25 mouse cellular contexts compared by ENCODE assay signal in genomic region chr17:48332524-48332923, GRCm38 (mm10). TPM values are rescaled to one million over a fixed set of nuclear protein-coding genes. Genes with fewer than 3 reads are reported as not detected.
DNase-seq lines count a peak whose midpoint lies in the region; ATAC-seq and TF ChIP-seq lines count a peak whose summit lies in the region.
"Had no signal": no experiment of that assay in that cellular context is flagged by ENCODE, and none has a peak within 500 bp of the region (broad histone marks: within the 10 kb centered on the region; RNA-seq: fewer than 3 reads in every experiment).

No protein-coding gene starts in this region.

- no peak overlapping the region for H3K27ac ChIP-seq in hindbrain, embryonic 13.5 days
- no peak overlapping the region for H3K27ac ChIP-seq in forebrain, embryonic 11.5 days (ENCODE audit: low read depth, low read length)
- H3K27ac ChIP-seq: forebrain, embryonic 10.5 days; heart, embryonic 15.5 days; hindbrain, embryonic 10.5 days; hindbrain, embryonic 14.5 days; hindbrain, postnatal 0 days; intestine, embryonic 15.5 days had no signal

- H3K27me3 ChIP-seq in Patski: peaks cover 3% of the 10 kb centered on the region
- no peaks in the 10 kb centered on the region for H3K27me3 ChIP-seq in hindbrain, embryonic 13.5 days
- H3K27me3 ChIP-seq in forebrain, embryonic 11.5 days (ENCODE audit: control insufficient read depth, insufficient read depth, low read length): no peaks in the 10 kb centered on the region
- H3K27me3 ChIP-seq: heart, embryonic 12.5 days; heart, embryonic 15.5 days; intestine, embryonic 15.5 days had no signal

- TF ChIP-seq CTCF in Patski (IDR thresholded peaks at IDR 0.05): no peak

- in situ Hi-C loops in Patski (cut with MboI; ENCODE audit: low pct_unique_long_range_greater_than_20kb): loop anchor here (25.0 kb wide), 1 partner anchor 220 kb away; no protein-coding TSS in a partner anchor

- CTCF ChIA-PET in Patski (lab: Charles Lee): interaction anchor here (3.2 kb wide), 1 partner anchor 58 kb away, joined by 11 read pairs; no protein-coding TSS in a partner anchor

- H3K4me1 ChIP-seq in hindbrain, embryonic 13.5 days (replicated peaks): no peaks in the 10 kb centered on the region
- H3K4me1 ChIP-seq in forebrain, embryonic 11.5 days (replicated peaks; ENCODE audit: control insufficient read depth, insufficient read depth, low read length): no peaks in the 10 kb centered on the region
- H3K4me1 ChIP-seq: forebrain, embryonic 10.5 days; heart, embryonic 15.5 days; hindbrain, embryonic 10.5 days; intestine, embryonic 15.5 days had no signal

- ATAC-seq in CD4-positive, CD25-positive, alpha-beta regulatory T cell, adult 4 months: no peak
- ATAC-seq in Patski: peak; percentile 51
- peak; percentile 28 for ATAC-seq in inflammation-experienced regulatory T-cells, adult 6 months
- ATAC-seq in hindbrain, embryonic 13.5 days (ENCODE audit: low FRiP score): no peak
- no peak for ATAC-seq in forebrain, embryonic 11.5 days (replicated peaks; ENCODE audit: low FRiP score)
- ATAC-seq: forebrain, embryonic 14.5 days; forebrain, postnatal 0 days; hindbrain, postnatal 0 days; intestine, embryonic 15.5 days had no signal

- no peak overlapping the region for H3K4me2 ChIP-seq in hindbrain, embryonic 13.5 days
- no peak overlapping the region for H3K4me2 ChIP-seq in forebrain, embryonic 11.5 days (ENCODE audit: low read depth, low read length, severe bottlenecking)
- H3K4me2 ChIP-seq: heart, embryonic 12.5 days; heart, embryonic 15.5 days; hindbrain, embryonic 14.5 days; intestine, embryonic 15.5 days had no signal

- DNase-seq in CD4-positive, CD25-positive, alpha-beta regulatory T cell, adult 2 months (ENCODE audit: low read depth, low spot score): peak; percentile 26
- DNase-seq in Patski (ENCODE audit: low read depth, low spot score): no peak
- DNase-seq in forebrain, embryonic 11.5 days (ENCODE audit: low spot score): no peak
- DNase-seq: adrenal gland, adult 2 months; adrenal gland, postnatal 14 days; cerebellum, adult 11 months; cerebellum, adult 2 months; cerebellum, postnatal 10 days; forebrain, postnatal 0 days; gastrocnemius, postnatal 25 days; heart, postnatal 10 days; heart, postnatal 36 days had no signal

- H3K36me3 ChIP-seq in hindbrain, embryonic 13.5 days: no peaks in the 10 kb centered on the region
- no peaks in the 10 kb centered on the region for H3K36me3 ChIP-seq in forebrain, embryonic 11.5 days (ENCODE audit: control insufficient read depth, insufficient read depth, low read length)
- H3K36me3 ChIP-seq: forebrain, embryonic 10.5 days; heart, embryonic 12.5 days; heart, embryonic 15.5 days; hindbrain, embryonic 10.5 days; intestine, embryonic 15.5 days had no signal

- H3K9me3 ChIP-seq in hindbrain, embryonic 13.5 days: no peaks in the 10 kb centered on the region
- no peaks in the 10 kb centered on the region for H3K9me3 ChIP-seq in forebrain, embryonic 11.5 days (ENCODE audit: control insufficient read depth, low read length)
- H3K9me3 ChIP-seq: forebrain, embryonic 10.5 days; heart, embryonic 12.5 days; heart, embryonic 15.5 days; hindbrain, embryonic 10.5 days; intestine, embryonic 15.5 days had no signal

- POLR2A ChIA-PET in Patski (lab: Charles Lee): no interaction called here

- no peak overlapping the region for H3K9ac ChIP-seq in hindbrain, embryonic 13.5 days
- H3K9ac ChIP-seq in forebrain, embryonic 11.5 days (ENCODE audit: low read length): no peak overlapping the region
- H3K9ac ChIP-seq: forebrain, postnatal 0 days; heart, embryonic 12.5 days; heart, embryonic 15.5 days; hindbrain, embryonic 14.5 days; intestine, embryonic 15.5 days had no signal

- H3K4me3 ChIP-seq in hindbrain, embryonic 13.5 days: no peak overlapping the region
- no peak overlapping the region for H3K4me3 ChIP-seq in forebrain, embryonic 11.5 days (ENCODE audit: low read depth, low read length)
- H3K4me3 ChIP-seq: forebrain, embryonic 10.5 days; heart, embryonic 12.5 days; heart, embryonic 15.5 days; hindbrain, embryonic 10.5 days; intestine, embryonic 15.5 days had no signal

- WGBS in hindbrain, embryonic 13.5 days: 91% methylated on average over 2 of the region's 2 CpGs
- WGBS in forebrain, embryonic 11.5 days: 91% methylated on average over 2 of the region's 2 CpGs

RNA-seq across cellular contexts. Expression of gene Trem2, which starts 13.7 kb away (rescaled TPM):
- polyA plus RNA-seq in CD4-positive, CD25-positive, alpha-beta regulatory T cell, adult 4 months (2017; shearing (Covaris generic)): not detected
- polyA plus RNA-seq in Patski (2021): 0.45 TPM
- polyA plus RNA-seq in inflammation-experienced regulatory T-cells, adult 6 months (2017; shearing (Covaris generic)): not detected
- polyA plus RNA-seq in hindbrain, embryonic 13.5 days (2015; fragmentation: Nextera tagmentation; extraction: Ambion mirVana): 4.8 and 5.9 TPM in 2 replicates
- polyA plus RNA-seq in forebrain, embryonic 11.5 days (2014; fragmentation: Nextera tagmentation; extraction: Ambion mirVana): 1.0 and 1.2 TPM in 2 replicates
- polyA plus RNA-seq: C2C12 had no signal

RNA-seq across cellular contexts. Expression of gene B430306N03Rik, which starts 16.6 kb away (rescaled TPM):
- 1 to 10 TPM; 1.8 to 2.5 TPM for polyA plus RNA-seq in CD4-positive, CD25-positive, alpha-beta regulatory T cell, adult 4 months (2017; shearing (Covaris generic))
- polyA plus RNA-seq in Patski (2021): 0.03 TPM
- 1 to 10 TPM in 2 of 3 experiments, not detected in 1; 2.8 to 5.6 TPM for polyA plus RNA-seq in inflammation-experienced regulatory T-cells, adult 6 months (2017; shearing (Covaris generic))
- 0.14 and 0.35 TPM in 2 replicates for polyA plus RNA-seq in hindbrain, embryonic 13.5 days (2015; fragmentation: Nextera tagmentation; extraction: Ambion mirVana)
- 0.25 TPM in 1 of 2 replicates, not detected in the other for polyA plus RNA-seq in forebrain, embryonic 11.5 days (2014; fragmentation: Nextera tagmentation; extraction: Ambion mirVana)
- polyA plus RNA-seq: C2C12; embryonic facial prominence, embryonic 11.5 days; forebrain, embryonic 14.5 days; hindbrain, postnatal 0 days had no signal

RNA-seq across cellular contexts. Expression of gene Treml1, which starts 27.2 kb away (rescaled TPM):
- not detected for polyA plus RNA-seq in CD4-positive, CD25-positive, alpha-beta regulatory T cell, adult 4 months (2017; shearing (Covaris generic))
- polyA plus RNA-seq in Patski (2021): not detected
- polyA plus RNA-seq in inflammation-experienced regulatory T-cells, adult 6 months (2017; shearing (Covaris generic)): not detected
- 0.74 and 1.00 TPM in 2 replicates for polyA plus RNA-seq in hindbrain, embryonic 13.5 days (2015; fragmentation: Nextera tagmentation; extraction: Ambion mirVana)
- 2.6 TPM in 2 replicates for polyA plus RNA-seq in forebrain, embryonic 11.5 days (2014; fragmentation: Nextera tagmentation; extraction: Ambion mirVana)
- polyA plus RNA-seq: C2C12; forebrain, postnatal 0 days; hindbrain, postnatal 0 days had no signal

RNA-seq across cellular contexts. Expression of gene Treml2, which starts 33.2 kb away (rescaled TPM):
- 10 to 100 TPM; 13.2 to 16.8 TPM for polyA plus RNA-seq in CD4-positive, CD25-positive, alpha-beta regulatory T cell, adult 4 months (2017; shearing (Covaris generic))
- polyA plus RNA-seq in Patski (2021): not detected
- polyA plus RNA-seq in inflammation-experienced regulatory T-cells, adult 6 months (2017; shearing (Covaris generic)): 10 to 100 TPM in 2 of 3 experiments, under 1 TPM in 1; 0.69 to 12.3 (median 11.3) TPM
- polyA plus RNA-seq in hindbrain, embryonic 13.5 days (2015; fragmentation: Nextera tagmentation; extraction: Ambion mirVana): 0.14 and 0.17 TPM in 2 replicates
- polyA plus RNA-seq in forebrain, embryonic 11.5 days (2014; fragmentation: Nextera tagmentation; extraction: Ambion mirVana): 0.20 and 0.51 TPM in 2 replicates
- polyA plus RNA-seq: C2C12; forebrain, embryonic 14.5 days had no signal

Comparison
In these comparisons a context has a peak if more than half of its experiments do, and no peak if none do; other contexts are left out.
1. ATAC-seq: peak in Patski (single experiment) and inflammation-experienced regulatory T-cells, adult 6 months (single experiment); none in CD4-positive, CD25-positive, alpha-beta regulatory T cell, adult 4 months (single experiment), hindbrain, embryonic 13.5 days (single experiment) and forebrain, embryonic 11.5 days (single experiment).